Mouse (Mus musculus) MEL (cell line): ENCODE measurements at regions not wholly inside any gene's neighbourhood (a gene's known extent, or its start where the extent isn't known, plus 50 kb on each side); places are given as distances from the start of the nearest gene placed in this dataset.

Experiments used
- DNase-seq: peaks from one replicate; pipeline ENCODE4 v3.0.0; 2011; ENCODE audit warnings: low read depth, low spot score
- H3K27ac ChIP-seq: 2 replicates; pipeline ENCODE4 v1.5.1; 2012; ENCODE audit warnings: low read depth, mild to moderate bottlenecking, control low read depth, low read length, moderate library complexity; ENCODE audit not compliant: control insufficient read depth
- H3K27me3 ChIP-seq, 2 experiments: fragments of 150-350 bp in 1 of 2; sonication (generic) in 1 of 2; 2 replicates each; pipeline ENCODE4 v1.6.1; 2012; ENCODE audit warnings: low read length in 2 of 2, mild to moderate bottlenecking in 2 of 2, improper control_type of control experiment in 1 of 2, moderate library complexity in 1 of 2; ENCODE audit not compliant: insufficient read depth in 2 of 2, control insufficient read depth in 1 of 2
- H3K36me3 ChIP-seq, 2 experiments: 2 replicates each; pipeline ENCODE4 v1.6.1; 2012 to 2014; ENCODE audit warnings: low read length in 2 of 2, improper control_type of control experiment in 1 of 2, inconsistent platforms in 1 of 2, mild to moderate bottlenecking in 1 of 2; ENCODE audit not compliant: insufficient read depth in 2 of 2, control insufficient read depth in 1 of 2
- H3K4me1 ChIP-seq, 2 experiments: fragments of 150-350 bp in 1 of 2; sonication (generic) in 1 of 2; 2 replicates each; pipeline ENCODE4 v1.6.1; 2012; ENCODE audit warnings: low read length in 2 of 2, improper control_type of control experiment in 1 of 2, mild to moderate bottlenecking in 1 of 2; ENCODE audit not compliant: insufficient read depth in 2 of 2, control insufficient read depth in 1 of 2
- H3K4me3 ChIP-seq, 2 experiments: fragments of 150-350 bp in 1 of 2; sonication (generic) in 1 of 2; 2 replicates each; pipeline ENCODE4 v1.5.1; 2012; ENCODE audit warnings: low read depth in 2 of 2, low read length in 2 of 2, mild to moderate bottlenecking in 2 of 2, moderate library complexity in 2 of 2, control low read depth in 1 of 2, improper control_type of control experiment in 1 of 2; ENCODE audit not compliant: control insufficient read depth in 1 of 2, insufficient read depth in 1 of 2
- H3K79me2 ChIP-seq: 2 replicates; pipeline ENCODE4 v1.6.1; 2012; ENCODE audit warnings: mild to moderate bottlenecking, low read length, moderate library complexity; ENCODE audit not compliant: control insufficient read depth, poor library complexity, insufficient read depth
- H3K9ac ChIP-seq: 2 replicates; pipeline ENCODE4 v1.6.1; 2012; ENCODE audit warnings: low read depth, mild to moderate bottlenecking, control low read depth, low read length, moderate library complexity; ENCODE audit not compliant: control insufficient read depth, poor library complexity, severe bottlenecking
- H3K9me3 ChIP-seq: fragments of 150-350 bp; sonication (generic); replicated peaks from 2 replicates; pipeline ENCODE4 v1.6.1; 2012; ENCODE audit warnings: mild to moderate bottlenecking, low read length, improper control_type of control experiment, moderate library complexity; ENCODE audit not compliant: insufficient read depth
- BHLHE40 ChIP-seq: IDR thresholded peaks from 2 replicates; pipeline ENCODE4 v1.6.1; 2012; ENCODE audit warnings: low read depth, mild to moderate bottlenecking, inconsistent platforms, low read length, improper control_type of control experiment, borderline replicate concordance
- CHD1 ChIP-seq: IDR thresholded peaks from 2 replicates; pipeline ENCODE4 v1.6.1; 2012; ENCODE audit warnings: low read depth, mild to moderate bottlenecking, inconsistent platforms, low read length, improper control_type of control experiment
- CHD2 ChIP-seq: IDR thresholded peaks from 2 replicates; pipeline ENCODE4 v1.6.1; 2011; ENCODE audit warnings: low read length, improper control_type of control experiment
- CTCF ChIP-seq, 3 experiments: IDR thresholded peaks in 2 of 3; conservative IDR thresholded peaks in 1 of 3; 2 replicates each; pipeline ENCODE4 v1.5.1; 2011 to 2012; ENCODE audit warnings: low read length in 3 of 3, low read depth in 2 of 3, mild to moderate bottlenecking in 2 of 3, improper control_type of control experiment in 1 of 3, inconsistent platforms in 1 of 3, mixed read lengths in 1 of 3, moderate library complexity in 1 of 3; ENCODE audit not compliant: control insufficient read depth in 1 of 3, insufficient read depth in 1 of 3, poor library complexity in 1 of 3, severe bottlenecking in 1 of 3
- E2F4 ChIP-seq: IDR thresholded peaks from 2 replicates; pipeline ENCODE4 v1.6.1; 2011; ENCODE audit warnings: low read depth, low read length, improper control_type of control experiment, borderline replicate concordance
- ETS1 ChIP-seq: IDR thresholded peaks from 2 replicates; pipeline ENCODE4 v1.6.1; 2012; ENCODE audit warnings: low read depth, mild to moderate bottlenecking, inconsistent platforms, low read length, improper control_type of control experiment, moderate library complexity
- GABPA ChIP-seq: IDR thresholded peaks from 2 replicates; pipeline ENCODE4 v1.6.1; 2012; ENCODE audit warnings: low read depth, mild to moderate bottlenecking, inconsistent platforms, low read length, improper control_type of control experiment, moderate library complexity
- HCFC1 ChIP-seq: IDR thresholded peaks from 2 replicates; pipeline ENCODE4 v1.6.1; 2012; ENCODE audit warnings: low read depth, mild to moderate bottlenecking, inconsistent platforms, low read length, improper control_type of control experiment, moderate library complexity
- JUND ChIP-seq: IDR thresholded peaks from 2 replicates; pipeline ENCODE4 v1.6.1; 2011; ENCODE audit warnings: low read depth, mild to moderate bottlenecking, improper control_type of control experiment, low read length
- KAT2A ChIP-seq: conservative IDR thresholded peaks from 2 replicates; pipeline ENCODE4 v1.6.1; 2012; ENCODE audit warnings: low read depth, low read length, improper control_type of control experiment, inconsistent platforms
- MAFK ChIP-seq: IDR thresholded peaks from 2 replicates; pipeline ENCODE4 v1.6.1; 2011; ENCODE audit warnings: low read depth, mild to moderate bottlenecking, low read length, improper control_type of control experiment, borderline replicate concordance
- MAX ChIP-seq: IDR thresholded peaks from 2 replicates; pipeline ENCODE4 v1.6.1; 2011; ENCODE audit warnings: low read length, improper control_type of control experiment
- MEF2A ChIP-seq: IDR thresholded peaks from 2 replicates; pipeline ENCODE4 v1.6.1; 2014; ENCODE audit warnings: low read depth, mild to moderate bottlenecking, inconsistent platforms, low read length, improper control_type of control experiment; ENCODE audit not compliant: poor library complexity, insufficient replicate concordance, severe bottlenecking; ENCODE audit errors: extremely low read depth
- MXI1 ChIP-seq: IDR thresholded peaks from 2 replicates; pipeline ENCODE4 v1.6.1; 2011; ENCODE audit warnings: mild to moderate bottlenecking, low read depth, low read length, improper control_type of control experiment
- MYB ChIP-seq: IDR thresholded peaks from 2 replicates; pipeline ENCODE4 v1.6.1; 2011; ENCODE audit warnings: mild to moderate bottlenecking, low read depth, low read length, improper control_type of control experiment
- MYC ChIP-seq: IDR thresholded peaks from 2 replicates; pipeline ENCODE4 v1.6.1; 2011; ENCODE audit warnings: low read depth, mild to moderate bottlenecking, low read length, improper control_type of control experiment, moderate library complexity
- NELFE ChIP-seq: IDR thresholded peaks from 2 replicates; pipeline ENCODE4 v1.6.1; 2011; ENCODE audit warnings: low read depth, low read length, improper control_type of control experiment
- NRF1 ChIP-seq: IDR thresholded peaks from 2 replicates; pipeline ENCODE4 v1.6.1; 2014; ENCODE audit warnings: low read depth, mild to moderate bottlenecking, inconsistent platforms, low read length, improper control_type of control experiment, moderate library complexity; ENCODE audit not compliant: poor library complexity, insufficient read depth, severe bottlenecking
- POLR2A ChIP-seq, 2 experiments: IDR thresholded peaks; 2 replicates each; pipeline ENCODE4 v1.6.1; 2011 to 2012; ENCODE audit warnings: low read length in 2 of 2, mild to moderate bottlenecking in 2 of 2, control low read depth in 1 of 2, improper control_type of control experiment in 1 of 2, low read depth in 1 of 2, moderate library complexity in 1 of 2; ENCODE audit not compliant: control insufficient read depth in 1 of 2, insufficient read depth in 1 of 2, poor library complexity in 1 of 2
- POLR2AphosphoS2 ChIP-seq: IDR thresholded peaks from 2 replicates; pipeline ENCODE4 v1.6.1; 2011; ENCODE audit warnings: low read length, improper control_type of control experiment
- RCOR1 ChIP-seq: IDR thresholded peaks from 2 replicates; pipeline ENCODE4 v1.6.1; 2012; ENCODE audit warnings: low read depth, mild to moderate bottlenecking, inconsistent platforms, low read length, improper control_type of control experiment
- SMC3 ChIP-seq: IDR thresholded peaks from 2 replicates; pipeline ENCODE4 v1.6.1; 2011; ENCODE audit warnings: low read depth, low read length, improper control_type of control experiment
- TAL1 ChIP-seq: IDR thresholded peaks from 2 replicates; pipeline ENCODE4 v1.6.1; 2012; ENCODE audit warnings: mild to moderate bottlenecking, inconsistent platforms, low read length, moderate library complexity, mixed read lengths
- USF2 ChIP-seq, 2 experiments: IDR thresholded peaks; 2 replicates each; pipeline ENCODE4 v1.6.1; 2011 to 2012; ENCODE audit warnings: improper control_type of control experiment in 2 of 2, low read length in 2 of 2, borderline replicate concordance in 1 of 2, inconsistent platforms in 1 of 2, low read depth in 1 of 2, mild to moderate bottlenecking in 1 of 2; ENCODE audit not compliant: insufficient read depth in 1 of 2
- ZC3H11A ChIP-seq: IDR thresholded peaks from 2 replicates; pipeline ENCODE4 v1.6.1; 2012; ENCODE audit warnings: low read depth, mild to moderate bottlenecking, inconsistent platforms, low read length, improper control_type of control experiment
- ZNF384 ChIP-seq: IDR thresholded peaks from 2 replicates; pipeline ENCODE4 v1.6.1; 2012; ENCODE audit warnings: low read depth, mild to moderate bottlenecking, inconsistent platforms, low read length, improper control_type of control experiment

GRCm38 (mm10) chr1:47050492-47050891 is 157.8 kb upstream of the Slc39a10 start:
- no peaks in the 10 kb centered on the region for H3K36me3 ChIP-seq
- H3K4me3 ChIP-seq, result no peak overlapping the region
- H3K79me2 ChIP-seq, result no peaks in the 10 kb centered on the region
- TF ChIP-seq ETS1 (no peak), MYC (no peak), E2F4 (no peak)
- H3K27ac ChIP-seq, result no peak overlapping the region
- no peaks in the 10 kb centered on the region for H3K4me1 ChIP-seq
- no peak for DNase-seq
- H3K9ac ChIP-seq, result no peak overlapping the region
- no peaks in the 10 kb centered on the region for H3K27me3 ChIP-seq
- H3K9me3 ChIP-seq, result no peaks in the 10 kb centered on the region

DNA sequence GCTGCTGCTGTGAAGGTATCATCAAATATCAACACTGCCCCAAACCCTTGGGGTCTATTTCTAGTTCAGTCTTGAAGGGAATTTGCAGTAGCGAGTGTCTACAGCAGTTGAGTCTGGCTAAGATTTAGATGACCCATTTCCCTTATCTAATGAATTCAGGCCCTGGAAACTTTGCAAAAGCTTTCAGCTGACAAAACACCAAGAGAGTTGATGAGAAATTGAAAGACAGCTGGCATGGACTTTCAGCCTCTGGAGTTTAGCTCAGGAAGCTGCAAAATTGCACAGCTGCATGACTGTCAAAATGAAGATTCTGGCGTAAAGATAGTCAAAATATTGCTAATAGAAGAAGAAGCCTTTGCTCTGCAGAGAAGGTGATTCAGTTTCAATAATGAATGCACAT is 144.9 kb upstream of the Slc39a10 start:
- Histone ChIP-seq H3K9me3 (no peaks in the 10 kb centered on the region), H3K4me1 (no peaks in the 10 kb centered on the region), H3K79me2 (no peaks in the 10 kb centered on the region), H3K27me3 (no peaks in the 10 kb centered on the region), H3K4me3 (no peak overlapping the region), H3K27ac (no peak overlapping the region), H3K36me3 (no peaks in the 10 kb centered on the region), H3K9ac (no peak overlapping the region)
- no peak for DNase-seq
- no peak for TF ChIP-seq MYC
- TF ChIP-seq CHD2, result no peak
- TF ChIP-seq GABPA, result no peak
- no peak for TF ChIP-seq POLR2A (IDR thresholded peaks at IDR 0.05; ENCODE audit: control insufficient read depth in 1 of 2, insufficient read depth in 1 of 2, low read depth in 1 of 2, low read length in 2 of 2, poor library complexity in 1 of 2)
- TF ChIP-seq TAL1, result no peak
- no peak for TF ChIP-seq KAT2A
- TF ChIP-seq NELFE, result no peak
- TF ChIP-seq RCOR1, result no peak
- TF ChIP-seq ZNF384, result no peak
- no peak for TF ChIP-seq BHLHE40
- TF ChIP-seq MAX, result no peak
- TF ChIP-seq NRF1, result no peak
- TF ChIP-seq CHD1, result no peak
- no peak for TF ChIP-seq MEF2A

- Histone ChIP-seq H3K79me2 (no peaks in the 10 kb centered on the region), H3K9ac (no peak overlapping the region), H3K4me3 (no peak overlapping the region), H3K9me3 (no peaks in the 10 kb centered on the region), H3K4me1 (no peaks in the 10 kb centered on the region), H3K36me3 (no peaks in the 10 kb centered on the region), H3K27me3 (no peaks in the 10 kb centered on the region), H3K27ac (no peak overlapping the region)
- TF ChIP-seq ZNF384, result no peak
- TF ChIP-seq KAT2A, result no peak
- no peak for TF ChIP-seq BHLHE40
- TF ChIP-seq GABPA, result no peak
- no peak for TF ChIP-seq JUND
- TF ChIP-seq MAFK, result no peak
- TF ChIP-seq MYB, result no peak
- no peak for TF ChIP-seq CTCF (IDR thresholded peaks at IDR 0.05 in 2 of 3, conservative IDR thresholded peaks at IDR 0.05 in 1 of 3; ENCODE audit: control insufficient read depth in 1 of 3, insufficient read depth in 1 of 3, low read depth in 2 of 3, low read length in 3 of 3, poor library complexity in 1 of 3, severe bottlenecking in 1 of 3)
- TF ChIP-seq POLR2AphosphoS2, result no peak
- TF ChIP-seq SMC3, result no peak
- no peak for TF ChIP-seq USF2 (IDR thresholded peaks at IDR 0.05; ENCODE audit: borderline replicate concordance in 1 of 2, insufficient read depth in 1 of 2, low read depth in 1 of 2, low read length in 2 of 2)
- no peak for TF ChIP-seq MAX
- no peak for TF ChIP-seq MXI1
- no peak for TF ChIP-seq ZC3H11A
- no peak for TF ChIP-seq POLR2A (IDR thresholded peaks at IDR 0.05; ENCODE audit: control insufficient read depth in 1 of 2, insufficient read depth in 1 of 2, low read depth in 1 of 2, low read length in 2 of 2, poor library complexity in 1 of 2)
- TF ChIP-seq HCFC1, result no peak
- DNase-seq, result no peak
These were observed 126.7 kb upstream of the Slc39a10 start for GRCm38 (mm10) chr1:47019356-47019755.
